Mouse (Mus musculus) midbrain, embryonic 11.5 days (tissue): ENCODE results near the gene Eef2kmt. TPM values are rescaled to one million over a fixed set of nuclear protein-coding genes. Genes with fewer than 3 reads are reported as not detected.

ENCODE experiments used
- microRNA-seq: library from miRNA; unstranded; fragments of <30 nt; microRNA quantifications from one replicate; pipeline ENCODE4, GENCODE M21; 2017
- polyA plus RNA-seq: library from polyadenylated mRNA; unstranded; fragments of >200 nt; fragmentation: Nextera tagmentation; extraction: Ambion mirVana; gene quantifications from 2 replicates; pipeline ENCODE4 v1.2.1, GENCODE M21; 2014

Gene Eef2kmt
- polyA plus RNA-seq, 1 experiment from 2014 or later, result 15.0 TPM

Small RNAs within 50 kb of the gene (microRNA-seq; reads per million reads assigned to microRNA genes)
- not detected for gene Gm23689
- not detected for gene Gm26095
- not detected for gene Mir6364

Other genes starting within 250 kb of the Eef2kmt start
- gene Smim22, start 248.7 kb downstream of the Eef2kmt start, polyA plus RNA-seq, result not detected in 2 replicates
- 67.4 and 69.3 TPM in 2 replicates for gene Rogdi, start 242.4 kb downstream of the Eef2kmt start, polyA plus RNA-seq
- 168 and 179 TPM in 2 replicates for gene Glyr1, start 206.1 kb downstream of the Eef2kmt start, polyA plus RNA-seq
- gene Ubn1, start 205.9 kb downstream of the Eef2kmt start, polyA plus RNA-seq, result 22.0 and 24.1 TPM in 2 replicates
- 0.44 and 0.48 TPM in 2 replicates for gene Ppl, start 123.6 kb downstream of the Eef2kmt start, polyA plus RNA-seq
- 0.23 and 0.25 TPM in 2 replicates for gene Sec14l5, start 108.9 kb downstream of the Eef2kmt start, polyA plus RNA-seq
- 10.7 and 10.8 TPM in 2 replicates for gene Nagpa, start 52.0 kb downstream of the Eef2kmt start, polyA plus RNA-seq
- 5.4 and 5.8 TPM in 2 replicates for gene AU021092, start 33.7 kb downstream of the Eef2kmt start, polyA plus RNA-seq
- gene Alg1, start 22.4 kb downstream of the Eef2kmt start, polyA plus RNA-seq, result 24.3 and 26.6 TPM in 2 replicates